Mouse (Mus musculus): ENCODE measurements around the gene Col11a2. TPM values are rescaled to one million over a fixed set of nuclear protein-coding genes. Genes with fewer than 3 reads are reported as not detected.

Col11a2 gene
- polyA plus RNA-seq, 1 experiment, result 15.2 TPM

GRCm38 (mm10) chr17:34039562-34040450 lies 569 bp downstream of the Col11a2 start:
- Histone ChIP-seq H3K27ac (ENCODE audit: insufficient read depth, low read length) (no peak overlapping the region), H3K27me3 (ENCODE audit: control insufficient read depth, insufficient read depth, low read length) (no peaks in the 10 kb centered on the region), H3K4me1 (ENCODE audit: control insufficient read depth, insufficient read depth, low read length) (0 out of 2 replicates have a peak, but pooled peaks cover 2% of the 10 kb centered on the region), H3K4me3 (replicated peaks; ENCODE audit: insufficient read depth, low read depth, low read length) (no peak overlapping the region)
- no peak for TF ChIP-seq POLR2A (IDR thresholded peaks at IDR 0.05; ENCODE audit: borderline replicate concordance, insufficient read depth, low read length)
- TF ChIP-seq CTCF (IDR thresholded peaks at IDR 0.05; ENCODE audit: borderline replicate concordance, insufficient read depth, low read depth, low read length), result no peak
- DNase-seq, result peak; percentile 34 to 41
- WGBS, result 8% methylated on average over 17 of the region's 17 CpGs

GRCm38 (mm10) chr17:34045941-34046340 lies 6.7 kb downstream of the Col11a2 start:
- DNase-seq, result no peak
- Histone ChIP-seq H3K4me3 (replicated peaks; ENCODE audit: insufficient read depth, low read depth, low read length) (no peak overlapping the region), H3K27ac (ENCODE audit: insufficient read depth, low read length) (no peak overlapping the region), H3K4me1 (ENCODE audit: control insufficient read depth, insufficient read depth, low read length) (no peaks in the 10 kb centered on the region), H3K27me3 (ENCODE audit: control insufficient read depth, insufficient read depth, low read length) (no peaks in the 10 kb centered on the region)
- 66% methylated on average over 14 of the region's 14 CpGs for WGBS
- no peak for TF ChIP-seq POLR2A (IDR thresholded peaks at IDR 0.05; ENCODE audit: borderline replicate concordance, insufficient read depth, low read length)
- no peak for TF ChIP-seq CTCF (IDR thresholded peaks at IDR 0.05; ENCODE audit: borderline replicate concordance, insufficient read depth, low read depth, low read length)

GRCm38 (mm10) chr17:34047404-34048050 lies 8.3 kb downstream of the Col11a2 start:
- H3K4me3 ChIP-seq (replicated peaks; ENCODE audit: insufficient read depth, low read depth, low read length), result no peak overlapping the region

GRCm38 (mm10) chr17:34057224-34057623 lies 18.0 kb downstream of the Col11a2 start:
- no peak for TF ChIP-seq CTCF (IDR thresholded peaks at IDR 0.05; ENCODE audit: borderline replicate concordance, insufficient read depth, low read depth, low read length)
- no peak for TF ChIP-seq POLR2A (IDR thresholded peaks at IDR 0.05; ENCODE audit: borderline replicate concordance, insufficient read depth, low read length)
- Histone ChIP-seq H3K4me3 (replicated peaks; ENCODE audit: insufficient read depth, low read depth, low read length) (no peak overlapping the region), H3K27me3 (ENCODE audit: control insufficient read depth, insufficient read depth, low read length) (no peaks in the 10 kb centered on the region), H3K27ac (ENCODE audit: insufficient read depth, low read length) (no peak overlapping the region), H3K4me1 (ENCODE audit: control insufficient read depth, insufficient read depth, low read length) (no peaks in the 10 kb centered on the region)
- DNase-seq, result no peak
- 80% methylated on average over 7 of the region's 7 CpGs for WGBS

More at GRCm38 (mm10) chr17:34047404-34048050, 8.3 kb downstream of the Col11a2 start:
- no peak overlapping the region for H3K27ac ChIP-seq (ENCODE audit: insufficient read depth, low read length)
- H3K4me1 ChIP-seq (ENCODE audit: control insufficient read depth, insufficient read depth, low read length), result no peaks in the 10 kb centered on the region
- TF ChIP-seq CTCF (IDR thresholded peaks at IDR 0.05; ENCODE audit: borderline replicate concordance, insufficient read depth, low read depth, low read length), result no peak
- TF ChIP-seq POLR2A (IDR thresholded peaks at IDR 0.05; ENCODE audit: borderline replicate concordance, insufficient read depth, low read length), result no peak
- no peaks in the 10 kb centered on the region for H3K27me3 ChIP-seq (ENCODE audit: control insufficient read depth, insufficient read depth, low read length)
- no peak for DNase-seq
- WGBS, result 94% methylated on average over 5 of the region's 5 CpGs

DNA sequence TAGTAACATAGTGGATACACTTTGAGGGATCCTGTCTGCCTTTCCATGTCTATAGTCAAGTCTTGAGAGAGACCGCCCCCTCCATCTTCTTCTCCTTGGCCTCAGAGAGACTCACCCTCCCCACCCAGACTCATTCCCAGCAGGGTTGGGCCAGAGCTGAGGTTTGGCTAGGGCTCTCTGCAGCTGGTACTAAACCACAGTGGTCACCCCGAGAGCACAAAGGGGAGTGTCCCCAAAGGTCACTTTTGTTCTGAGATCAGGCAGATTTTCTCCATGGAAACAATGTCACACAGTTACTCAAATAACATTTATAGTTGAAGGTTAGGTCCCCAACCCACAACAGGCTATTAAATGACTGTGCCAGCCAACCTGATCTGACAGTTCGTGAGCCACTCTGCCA lies 29.6 kb downstream of the Col11a2 start:
- WGBS, result 33% methylated on average over 3 of the region's 3 CpGs
- Histone ChIP-seq H3K4me3 (replicated peaks; ENCODE audit: insufficient read depth, low read depth, low read length) (no peak overlapping the region), H3K27me3 (ENCODE audit: control insufficient read depth, insufficient read depth, low read length) (no peaks in the 10 kb centered on the region), H3K4me1 (ENCODE audit: control insufficient read depth, insufficient read depth, low read length) (no peaks in the 10 kb centered on the region), H3K27ac (ENCODE audit: insufficient read depth, low read length) (no peak overlapping the region)
- TF ChIP-seq POLR2A (IDR thresholded peaks at IDR 0.05; ENCODE audit: borderline replicate concordance, insufficient read depth, low read length) (no peak), CTCF (IDR thresholded peaks at IDR 0.05; ENCODE audit: borderline replicate concordance, insufficient read depth, low read depth, low read length) (no peak)
- DNase-seq, result no peak

DNA sequence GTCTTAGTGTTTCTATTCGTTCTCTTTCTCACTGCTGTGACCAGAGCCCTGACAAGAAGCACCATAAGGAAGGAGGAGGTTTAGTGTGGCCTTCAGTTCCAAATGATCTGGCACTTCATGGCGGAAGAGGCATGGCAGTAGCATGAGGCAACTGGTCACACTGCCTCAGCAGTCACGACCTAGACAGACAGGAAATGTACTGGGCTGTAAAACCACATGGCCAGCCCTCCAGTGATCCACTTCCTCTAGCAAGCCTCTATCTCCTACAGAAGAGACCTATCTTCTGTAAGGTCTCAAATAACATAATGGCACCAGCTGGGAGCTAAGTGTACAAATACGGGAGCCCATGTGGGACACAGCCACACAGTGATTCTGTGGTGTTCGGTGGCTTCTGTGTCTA lies 32.9 kb downstream of the Col11a2 start:
- no peak for DNase-seq
- TF ChIP-seq POLR2A (IDR thresholded peaks at IDR 0.05; ENCODE audit: borderline replicate concordance, insufficient read depth, low read length), result no peak
- TF ChIP-seq CTCF (IDR thresholded peaks at IDR 0.05; ENCODE audit: borderline replicate concordance, insufficient read depth, low read depth, low read length), result no peak
- 69% methylated on average over 5 of the region's 5 CpGs for WGBS
- Histone ChIP-seq H3K27me3 (ENCODE audit: control insufficient read depth, insufficient read depth, low read length) (no peaks in the 10 kb centered on the region), H3K4me3 (replicated peaks; ENCODE audit: insufficient read depth, low read depth, low read length) (no peak overlapping the region), H3K27ac (ENCODE audit: insufficient read depth, low read length) (no peak overlapping the region), H3K4me1 (ENCODE audit: control insufficient read depth, insufficient read depth, low read length) (no peaks in the 10 kb centered on the region)

DNA sequence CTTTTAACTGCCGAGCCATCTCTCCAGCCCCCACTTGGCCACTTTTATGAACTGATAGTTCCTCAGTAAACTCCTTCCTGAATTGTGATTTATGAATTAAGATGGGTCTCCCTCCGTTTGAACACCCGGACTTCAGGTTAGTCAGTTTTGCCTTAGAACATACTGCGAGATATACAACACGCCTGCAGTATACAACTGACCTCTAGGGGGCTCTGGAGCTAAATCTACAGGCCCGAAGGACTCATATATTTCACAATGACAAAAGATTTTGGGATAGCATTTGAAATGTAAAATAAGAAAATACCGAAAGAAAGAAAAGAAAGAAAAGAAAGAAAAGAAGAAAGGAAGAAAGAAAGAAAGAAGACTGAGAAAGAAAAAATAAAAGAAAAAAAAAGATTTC lies 36.0 kb downstream of the Col11a2 start:
- 35% methylated on average over 7 of the region's 7 CpGs for WGBS
- H3K27ac ChIP-seq (ENCODE audit: insufficient read depth, low read length), result no peak overlapping the region
- H3K27me3 ChIP-seq (ENCODE audit: control insufficient read depth, insufficient read depth, low read length), result no peaks in the 10 kb centered on the region
- peak; percentile 38 to 60 for DNase-seq
- no peaks in the 10 kb centered on the region for H3K4me1 ChIP-seq (ENCODE audit: control insufficient read depth, insufficient read depth, low read length)
- H3K4me3 ChIP-seq (replicated peaks; ENCODE audit: insufficient read depth, low read depth, low read length), result no peak overlapping the region
- no peak; the same call in 1 of the 2 replicates for TF ChIP-seq CTCF (IDR thresholded peaks at IDR 0.05; ENCODE audit: borderline replicate concordance, insufficient read depth, low read depth, low read length)
- no peak for TF ChIP-seq POLR2A (IDR thresholded peaks at IDR 0.05; ENCODE audit: borderline replicate concordance, insufficient read depth, low read length)
